Mouse (Mus musculus) embryonic facial prominence, embryonic 11.5 days (tissue): ENCODE data around the gene Tctex1d2. TPM values are rescaled to one million over a fixed set of nuclear protein-coding genes. Genes with fewer than 3 reads are reported as not detected.
A peak's percentile ranks its signal among the peaks of the same experiment; 100 is the strongest.

Source experiments
- ATAC-seq: fragments of 200-750 bp; cut with Nextera tagmentation; replicated peaks from 2 replicates; pipeline ENCODE4 v1.8.0; 2017; ENCODE audit warnings: low read depth; ENCODE audit not compliant: insufficient number of reproducible peaks, low FRiP score, low TSS enrichment
- DNase-seq: peaks from one replicate; pipeline ENCODE4 v3.0.0-alpha.2; 2015; ENCODE audit warnings: low spot score
- H3K27ac ChIP-seq: fragments of 300-500 bp; sonication (generic); replicated peaks from 2 replicates; pipeline ENCODE4 v1.5.1; 2014; ENCODE audit warnings: mild to moderate bottlenecking, low read depth, low read length, control low read depth
- H3K27me3 ChIP-seq: fragments of 300-500 bp; sonication (generic); 2 replicates; pipeline ENCODE4 v1.6.1; 2014; ENCODE audit warnings: mild to moderate bottlenecking, low read length, moderate library complexity, mixed read lengths; ENCODE audit not compliant: control insufficient read depth, insufficient read depth
- H3K36me3 ChIP-seq: fragments of 300-500 bp; sonication (generic); replicated peaks from 2 replicates; pipeline ENCODE4 v1.6.1; 2014; ENCODE audit warnings: low read depth, mild to moderate bottlenecking, low read length, moderate library complexity, mixed read lengths; ENCODE audit not compliant: control insufficient read depth, insufficient read depth
- H3K4me1 ChIP-seq: fragments of 300-500 bp; sonication (generic); 2 replicates; pipeline ENCODE4 v1.6.1; 2014; ENCODE audit warnings: low read length, mixed read lengths; ENCODE audit not compliant: control insufficient read depth, insufficient read depth
- H3K4me2 ChIP-seq: fragments of 300-500 bp; sonication (generic); 2 replicates; pipeline ENCODE4 v1.6.1; 2014; ENCODE audit warnings: low read depth, mild to moderate bottlenecking, control low read depth, low read length, moderate library complexity
- H3K4me3 ChIP-seq: fragments of 300-500 bp; sonication (generic); 2 replicates; pipeline ENCODE4 v1.5.1; 2014; ENCODE audit warnings: low read depth, low read length, control low read depth
- H3K9ac ChIP-seq: fragments of 300-500 bp; sonication (generic); replicated peaks from 2 replicates; pipeline ENCODE4 v1.6.1; 2014; ENCODE audit warnings: mild to moderate bottlenecking, control low read depth, low read length
- H3K9me3 ChIP-seq: fragments of 300-500 bp; sonication (generic); replicated peaks from 2 replicates; pipeline ENCODE4 v1.6.1; 2016; ENCODE audit warnings: mild to moderate bottlenecking, low read length, inconsistent platforms, mixed read lengths; ENCODE audit not compliant: control insufficient read depth
- WGBS: fragments of 180-500 bp; shearing (Covaris S2); extraction: QIAGEN DNeasy Blood & Tissue Kit; methylation state at CpG from one replicate; pipeline ENCODE4 v1.1.7; 2014; 5-methylcytosine and 5-hydroxymethylcytosine counted together
- polyA plus RNA-seq: library from polyadenylated mRNA; unstranded; fragments of >200 nt; fragmentation: Nextera tagmentation; extraction: Ambion mirVana; gene quantifications from 2 replicates; pipeline ENCODE4 v1.2.1, GENCODE M21; 2014

Gene Tctex1d2
- polyA plus RNA-seq, 1 experiment from 2014 or later, result 31.9 TPM

DNA sequence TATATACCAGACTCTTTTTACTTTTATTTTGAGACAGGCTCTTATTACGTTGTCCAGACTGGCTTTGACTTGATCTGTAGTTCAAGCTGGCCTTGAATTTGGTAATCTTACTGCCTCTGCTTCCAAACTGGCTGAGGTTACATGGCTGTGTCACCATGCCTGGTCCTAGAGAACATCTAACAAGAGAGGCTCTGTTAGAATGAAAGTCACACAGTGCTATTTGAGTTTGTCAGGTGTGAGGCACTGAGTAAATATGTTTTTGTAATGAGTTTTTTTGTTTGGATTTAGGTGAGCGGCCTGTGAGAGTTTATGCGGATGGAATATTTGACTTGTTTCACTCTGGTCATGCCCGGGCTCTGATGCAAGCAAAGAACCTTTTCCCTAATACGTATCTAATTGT is 42.2 kb downstream of the Tctex1d2 start:
- Histone ChIP-seq H3K27me3 (no peaks in the 10 kb centered on the region), H3K27ac (no peak overlapping the region), H3K36me3 (peaks cover 3% of the 10 kb centered on the region; the same call in 1 of the 2 replicates), H3K4me3 (no peak overlapping the region), H3K4me1 (no peaks in the 10 kb centered on the region), H3K9me3 (no peaks in the 10 kb centered on the region), H3K9ac (no peak overlapping the region), H3K4me2 (no peak overlapping the region)
- 86% methylated on average over 5 of the region's 5 CpGs for WGBS
- DNase-seq (no peak), ATAC-seq (no peak)

DNA sequence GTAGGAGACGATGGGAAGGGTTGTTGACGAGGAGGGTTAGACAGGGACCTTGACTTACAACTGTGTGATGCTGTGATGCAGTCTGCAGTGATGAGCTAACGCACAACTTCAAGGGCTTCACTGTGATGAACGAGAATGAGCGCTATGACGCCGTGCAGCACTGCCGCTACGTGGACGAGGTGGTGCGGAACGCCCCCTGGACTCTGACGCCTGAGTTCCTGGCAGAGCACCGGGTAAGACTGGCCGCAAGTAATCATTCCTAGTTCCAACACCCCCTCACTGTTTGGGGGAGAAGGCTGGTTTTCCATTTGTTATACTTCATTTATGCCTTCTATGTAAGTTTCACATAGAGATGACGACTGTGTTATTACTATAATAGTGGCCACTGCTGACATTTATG is 43.4 kb downstream of the Tctex1d2 start:
- Histone ChIP-seq H3K9ac (no peak overlapping the region), H3K27me3 (no peaks in the 10 kb centered on the region), H3K27ac (no peak overlapping the region), H3K4me2 (no peak overlapping the region), H3K9me3 (no peaks in the 10 kb centered on the region), H3K4me3 (no peak overlapping the region), H3K4me1 (no peaks in the 10 kb centered on the region), H3K36me3 (peaks cover 3% of the 10 kb centered on the region)
- no peak for ATAC-seq
- no peak for DNase-seq
- 95% methylated on average over 16 of the region's 16 CpGs for WGBS

DNA sequence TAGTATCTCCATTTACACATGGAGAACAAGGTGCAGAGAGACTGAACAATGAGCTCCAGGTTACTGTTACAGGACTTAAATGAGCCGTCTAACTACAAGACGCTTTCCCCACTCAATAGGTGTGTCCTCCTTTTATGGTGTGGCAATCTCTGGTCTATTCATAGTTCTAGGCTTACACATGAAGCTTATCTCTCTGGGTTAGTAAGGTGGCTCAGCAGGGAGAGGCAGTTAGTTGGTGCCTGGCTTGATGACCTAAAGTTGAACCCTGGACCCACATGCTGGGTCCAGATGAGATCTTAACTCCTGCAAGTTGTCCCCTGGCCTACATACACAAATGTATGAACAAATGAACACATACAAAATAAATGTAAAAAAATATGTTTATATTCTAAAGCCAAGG is 43.9 kb downstream of the Tctex1d2 start:
- Histone ChIP-seq H3K27ac (no peak overlapping the region), H3K4me2 (no peak overlapping the region), H3K36me3 (peaks cover 3% of the 10 kb centered on the region), H3K9ac (no peak overlapping the region), H3K9me3 (no peaks in the 10 kb centered on the region), H3K27me3 (no peaks in the 10 kb centered on the region), H3K4me3 (no peak overlapping the region), H3K4me1 (no peaks in the 10 kb centered on the region)
- no peak for DNase-seq
- no peak for ATAC-seq
- whole genome bisulfite sequencing, result 100% methylated on average over 2 of the region's 2 CpGs

DNA sequence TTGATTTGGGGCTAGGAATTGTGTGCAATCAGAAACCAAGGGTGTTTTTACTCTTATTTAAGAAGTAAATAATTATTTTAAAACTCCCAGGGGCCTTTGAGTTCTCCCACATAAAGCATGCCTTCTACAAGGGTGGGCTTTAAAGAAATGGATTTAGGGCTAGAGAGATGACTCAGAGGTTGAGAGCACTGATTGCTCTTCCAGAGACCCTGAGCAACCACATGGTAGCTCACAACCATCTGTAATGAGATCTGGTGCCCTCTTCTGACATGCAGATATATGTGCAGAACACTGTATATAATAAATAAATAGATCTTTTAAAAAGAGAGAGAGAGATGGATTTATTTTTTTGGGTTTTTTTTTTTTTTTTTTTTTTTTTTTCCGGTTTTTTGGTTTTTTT is 45.4 kb downstream of the Tctex1d2 start:
- Histone ChIP-seq H3K4me3 (no peak overlapping the region), H3K9me3 (no peaks in the 10 kb centered on the region), H3K27me3 (no peaks in the 10 kb centered on the region), H3K4me2 (no peak overlapping the region), H3K36me3 (peaks cover 3% of the 10 kb centered on the region), H3K9ac (no peak overlapping the region), H3K27ac (no peak overlapping the region), H3K4me1 (no peaks in the 10 kb centered on the region)
- DNase-seq (no peak), ATAC-seq (no peak)
- WGBS, result 0% methylated on average over 1 of the region's 1 CpGs

DNA sequence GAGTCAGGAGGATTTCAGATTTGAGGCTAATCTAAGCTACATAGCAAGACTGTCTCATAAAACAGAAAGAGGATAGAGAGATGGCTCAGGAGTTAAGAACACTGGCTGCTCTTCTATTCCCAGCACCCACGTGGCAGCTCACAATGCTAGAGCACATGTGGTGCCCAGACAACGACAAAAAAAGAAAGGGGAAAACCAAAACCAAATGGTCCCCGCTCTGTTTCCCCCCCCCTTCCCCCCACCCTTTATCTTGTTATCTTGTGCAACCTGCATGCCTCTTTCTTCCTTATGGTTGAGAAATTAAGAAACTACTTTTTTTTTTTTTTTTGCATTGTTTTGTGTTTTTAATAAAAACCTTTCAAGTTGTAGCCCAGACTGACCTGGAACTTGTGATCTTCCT is 49.0 kb downstream of the Tctex1d2 start:
- H3K36me3 ChIP-seq, result peaks cover 3% of the 10 kb centered on the region
- no peaks in the 10 kb centered on the region for H3K9me3 ChIP-seq
- no peak overlapping the region for H3K9ac ChIP-seq
- no peak for ATAC-seq
- DNase-seq, result no peak
- no peak overlapping the region for H3K4me3 ChIP-seq
- H3K27ac ChIP-seq, result no peak overlapping the region
- no peak overlapping the region for H3K4me2 ChIP-seq
- no peaks in the 10 kb centered on the region for H3K27me3 ChIP-seq
- 71% methylated on average over 3 of the region's 3 CpGs for WGBS
- no peaks in the 10 kb centered on the region for H3K4me1 ChIP-seq

DNA sequence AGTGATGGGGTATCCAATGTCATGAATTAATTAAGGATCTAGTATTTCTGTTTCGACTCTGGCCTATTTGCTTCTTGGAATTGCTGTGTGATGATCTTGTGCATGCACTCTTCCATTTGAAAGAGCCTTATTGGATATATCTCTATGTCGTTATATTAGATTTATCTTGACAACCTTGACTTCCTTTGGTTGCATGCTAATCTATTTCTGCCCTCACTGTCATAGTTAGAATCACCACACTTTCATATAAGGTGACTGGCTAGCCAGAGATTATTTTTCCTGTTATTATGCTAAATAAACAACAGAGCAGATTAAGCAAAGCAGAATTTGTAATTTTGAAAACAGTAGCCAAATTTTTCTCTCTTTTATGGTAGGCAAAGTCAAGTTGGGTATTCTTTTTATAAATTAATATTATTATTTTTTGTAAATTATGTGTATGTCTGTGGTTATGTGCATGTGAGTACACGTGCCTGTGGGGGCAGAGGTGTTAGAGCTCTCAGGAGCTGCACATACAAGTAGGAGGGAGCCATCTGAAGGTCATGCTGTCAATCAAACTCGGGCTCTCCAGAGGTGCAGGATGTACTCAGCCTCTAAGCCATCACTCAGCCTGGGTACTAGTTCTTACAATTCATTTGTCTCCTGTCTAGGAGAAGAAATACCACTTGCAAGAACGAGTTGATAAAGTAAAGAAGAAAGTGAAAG is 50.1 kb downstream of the Tctex1d2 start:
- Histone ChIP-seq H3K4me3 (no peak overlapping the region), H3K27ac (no peak overlapping the region), H3K9me3 (no peaks in the 10 kb centered on the region), H3K9ac (no peak overlapping the region), H3K4me2 (no peak overlapping the region), H3K27me3 (no peaks in the 10 kb centered on the region), H3K4me1 (no peaks in the 10 kb centered on the region), H3K36me3 (no peaks in the 10 kb centered on the region; the same call in 1 of the 2 replicates)
- DNase-seq (no peak), ATAC-seq (no peak)
- 77% methylated on average over 5 of the region's 5 CpGs for WGBS

DNA sequence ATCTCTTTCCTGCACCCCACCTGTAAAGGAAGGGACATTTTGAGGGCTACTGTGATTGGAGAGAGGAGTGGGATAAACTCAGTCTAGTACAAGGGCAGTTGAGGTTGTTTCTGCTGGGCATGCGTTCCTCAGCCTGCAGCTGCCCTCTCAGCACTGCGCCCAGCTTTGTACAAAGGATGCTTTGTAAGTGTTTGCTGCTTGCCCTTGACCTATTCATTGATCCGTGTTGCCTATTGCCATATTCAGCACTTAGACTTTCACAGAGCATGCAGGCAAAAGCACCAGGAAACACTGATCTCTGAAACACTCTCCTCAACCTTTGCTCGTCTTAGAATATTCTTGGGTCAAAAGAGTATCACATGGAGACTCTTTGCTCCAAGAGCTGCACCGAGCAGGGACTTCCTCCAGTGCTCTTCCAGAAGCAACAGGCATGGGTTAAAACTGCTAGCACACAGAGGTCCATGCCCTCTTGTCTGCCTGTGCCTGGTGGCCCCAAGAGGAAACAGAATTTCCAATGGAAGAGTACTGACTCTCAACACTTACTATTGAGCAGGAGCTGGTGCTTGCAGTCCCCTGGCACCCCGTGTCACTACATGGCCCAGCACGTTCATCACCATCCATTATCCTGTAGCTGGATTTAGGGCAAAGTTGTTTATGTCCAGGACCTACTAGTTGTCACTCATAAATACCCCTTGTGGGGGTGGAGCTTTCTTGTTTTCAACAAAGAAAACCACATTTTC is 52.9 kb downstream of the Tctex1d2 start:
- 70% methylated on average over 7 of the region's 7 CpGs for WGBS
- no peak overlapping the region for H3K4me3 ChIP-seq
- H3K27ac ChIP-seq, result no peak overlapping the region
- ATAC-seq (no peak), DNase-seq (peak; percentile 9)
- no peaks in the 10 kb centered on the region for H3K27me3 ChIP-seq
- H3K36me3 ChIP-seq, result no peaks in the 10 kb centered on the region; the same call in 1 of the 2 replicates
- H3K9me3 ChIP-seq, result no peaks in the 10 kb centered on the region
- no peaks in the 10 kb centered on the region for H3K4me1 ChIP-seq
- H3K9ac ChIP-seq, result no peak overlapping the region
- H3K4me2 ChIP-seq, result no peak overlapping the region

DNA sequence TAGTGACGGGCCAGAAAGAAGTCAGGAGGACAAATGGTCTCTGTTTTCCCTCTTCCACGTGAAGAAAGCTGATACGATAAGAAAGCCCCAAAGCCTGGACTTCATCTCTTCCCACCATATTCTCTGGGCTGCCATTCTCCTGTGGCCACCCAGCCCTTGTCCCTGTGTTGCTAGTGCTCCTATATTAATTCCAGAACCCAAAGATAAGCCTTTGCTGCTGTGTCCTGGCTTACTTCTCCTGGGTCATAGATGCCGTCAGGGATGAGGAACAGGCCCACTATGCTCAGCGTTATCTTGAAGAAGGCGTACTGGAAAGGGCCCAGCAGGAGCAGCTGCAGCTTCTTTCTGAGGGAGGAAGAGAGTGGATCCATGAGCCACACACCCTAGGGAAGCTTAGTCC is 57.8 kb downstream of the Tctex1d2 start:
- H3K9ac ChIP-seq, result no peak overlapping the region
- no peaks in the 10 kb centered on the region for H3K9me3 ChIP-seq
- ATAC-seq (no peak), DNase-seq (no peak)
- H3K36me3 ChIP-seq, result no peaks in the 10 kb centered on the region
- no peaks in the 10 kb centered on the region for H3K27me3 ChIP-seq
- no peaks in the 10 kb centered on the region for H3K4me1 ChIP-seq
- H3K4me3 ChIP-seq, result no peak overlapping the region
- no peak overlapping the region for H3K4me2 ChIP-seq
- WGBS, result 81% methylated on average over 6 of the region's 6 CpGs
- no peak overlapping the region for H3K27ac ChIP-seq
